Mouse (Mus musculus) hindbrain, embryonic 12.5 days (tissue): ENCODE measurements around the gene Bmp8a. TPM values are rescaled to one million over a fixed set of nuclear protein-coding genes. Genes with fewer than 3 reads are reported as not detected.

Experiments
- ATAC-seq: fragments of 200-750 bp; cut with Nextera tagmentation; 2 replicates; pipeline ENCODE4 v1.8.0; 2017; ENCODE audit warnings: moderate TSS enrichment; ENCODE audit not compliant: low FRiP score
- H3K27ac ChIP-seq: fragments of 300-500 bp; sonication (generic); 2 replicates; pipeline ENCODE4 v1.5.1; 2016; ENCODE audit warnings: mild to moderate bottlenecking
- H3K27me3 ChIP-seq: fragments of 300-500 bp; sonication (generic); 2 replicates; pipeline ENCODE4 v1.6.1; 2016; ENCODE audit warnings: mild to moderate bottlenecking
- H3K36me3 ChIP-seq: fragments of 300-500 bp; sonication (generic); 2 replicates; pipeline ENCODE4 v1.6.1; 2016; ENCODE audit warnings: mild to moderate bottlenecking
- H3K4me1 ChIP-seq: fragments of 300-500 bp; sonication (generic); 2 replicates; pipeline ENCODE4 v1.6.1; 2016
- H3K4me2 ChIP-seq: fragments of 300-500 bp; sonication (generic); replicated peaks from 2 replicates; pipeline ENCODE4 v1.6.1; 2016; ENCODE audit warnings: mild to moderate bottlenecking
- H3K4me3 ChIP-seq: fragments of 300-500 bp; sonication (generic); 2 replicates; pipeline ENCODE4 v1.5.1; 2016; ENCODE audit warnings: mild to moderate bottlenecking
- H3K9ac ChIP-seq: fragments of 300-500 bp; sonication (generic); 2 replicates; pipeline ENCODE4 v1.6.1; 2016; ENCODE audit warnings: mild to moderate bottlenecking, moderate library complexity
- H3K9me3 ChIP-seq: fragments of 300-500 bp; sonication (generic); replicated peaks from 2 replicates; pipeline ENCODE4 v1.6.1; 2016; ENCODE audit warnings: mild to moderate bottlenecking
- WGBS: fragments of 180-500 bp; shearing (Covaris S2); methylation state at CpG from one replicate; pipeline ENCODE4 v1.1.7; 2016; 5-methylcytosine and 5-hydroxymethylcytosine counted together
- polyA plus RNA-seq: library from polyadenylated mRNA; unstranded; fragments of >200 nt; fragmentation: Nextera tagmentation; extraction: Ambion mirVana; gene quantifications from 2 replicates; pipeline ENCODE4 v1.2.1, GENCODE M21; 2016

Gene Bmp8a
- 0.36 TPM in 1 of 2 replicates, not detected in the other for polyA plus RNA-seq

DNA sequence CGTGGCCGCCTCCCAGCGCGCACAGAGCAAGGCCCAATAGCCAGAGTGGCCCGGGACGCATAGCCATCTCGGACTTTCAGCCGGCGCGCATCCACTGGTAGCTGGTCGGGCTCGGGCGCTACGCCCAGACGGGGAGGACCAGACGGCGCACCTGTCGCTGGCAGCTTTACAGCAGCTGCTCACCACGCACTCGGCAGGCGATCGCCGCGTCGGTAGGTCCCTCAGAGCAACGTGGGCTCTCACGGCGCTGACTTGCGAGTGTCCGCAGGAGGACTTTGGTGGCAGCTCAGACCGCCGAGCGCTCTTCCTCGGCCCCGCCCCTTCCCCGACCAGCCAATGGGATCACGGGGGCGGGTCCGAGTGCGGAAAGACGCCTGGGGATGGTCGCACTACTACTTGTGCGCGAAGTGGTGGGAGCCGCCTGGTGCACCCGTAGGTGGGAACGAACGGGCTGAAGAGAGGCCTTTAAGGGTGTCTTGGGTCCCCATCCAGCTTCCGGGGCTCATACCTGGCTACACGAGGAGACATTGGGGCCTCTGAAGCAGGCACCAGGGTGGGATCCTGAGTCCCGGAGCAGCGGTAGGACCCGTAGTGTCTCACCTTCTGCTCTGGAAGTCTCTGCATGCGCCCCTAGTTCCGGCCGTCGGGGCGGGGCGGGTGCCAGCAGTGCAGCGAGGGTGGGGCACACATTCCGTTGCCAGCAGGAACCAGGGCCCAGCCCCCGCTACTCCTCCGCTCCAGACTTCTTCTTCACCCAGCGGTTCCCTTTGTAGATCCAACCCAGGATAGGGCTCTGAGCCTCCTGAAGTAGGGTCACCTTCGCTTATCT is at the start of gene Bmp8a:
TSS of gene Bmp8a (minus strand) at position 611 of the 829 bp plus-strand sequence.
- peaks cover 8% of the 10 kb centered on the region for H3K36me3 ChIP-seq
- peak within 1 kb of the TSS; percentile 52 for H3K4me3 ChIP-seq
- H3K27me3 ChIP-seq = peaks cover 51% of the 10 kb centered on the region
- no peak within 1 kb of the TSS for H3K27ac ChIP-seq
- ATAC-seq = peak; percentile 90
- H3K9me3 ChIP-seq = no peaks in the 10 kb centered on the region
- under 1% methylated on average over 65 of the region's 65 CpGs for WGBS
- peaks cover 15% of the 10 kb centered on the region for H3K4me1 ChIP-seq
- peak within 1 kb of the TSS; percentile 56 for H3K9ac ChIP-seq
- peak within 1 kb of the TSS; percentile 78 for H3K4me2 ChIP-seq

DNA sequence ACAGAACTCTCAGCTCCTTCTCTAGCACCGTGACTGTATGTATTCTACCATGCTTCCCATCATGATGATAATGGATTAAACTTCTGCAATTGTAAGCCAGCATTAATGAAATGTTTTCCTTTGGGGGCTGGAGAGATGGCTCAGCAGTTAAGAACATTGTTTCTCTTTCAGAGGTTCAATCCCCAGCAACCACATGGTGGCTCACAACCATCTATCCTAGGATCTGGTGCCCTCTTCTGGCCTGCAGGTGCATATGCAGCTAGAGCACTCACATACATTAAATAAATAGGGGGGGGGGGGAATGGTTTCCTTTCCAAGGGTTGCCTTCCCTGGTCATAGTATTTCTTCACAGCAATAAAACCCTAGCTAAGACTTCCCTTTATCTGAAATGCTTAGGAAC is 49.1 kb upstream of the Bmp8a start:
- 96% methylated on average over 1 of the region's 1 CpGs for WGBS
- Histone ChIP-seq H3K27me3 (no peaks in the 10 kb centered on the region), H3K9ac (no peak overlapping the region), H3K27ac (no peak overlapping the region), H3K36me3 (peaks cover 79% of the 10 kb centered on the region), H3K4me1 (no peaks in the 10 kb centered on the region), H3K4me3 (no peak overlapping the region), H3K4me2 (no peak overlapping the region), H3K9me3 (no peaks in the 10 kb centered on the region)
- ATAC-seq = no peak

DNA sequence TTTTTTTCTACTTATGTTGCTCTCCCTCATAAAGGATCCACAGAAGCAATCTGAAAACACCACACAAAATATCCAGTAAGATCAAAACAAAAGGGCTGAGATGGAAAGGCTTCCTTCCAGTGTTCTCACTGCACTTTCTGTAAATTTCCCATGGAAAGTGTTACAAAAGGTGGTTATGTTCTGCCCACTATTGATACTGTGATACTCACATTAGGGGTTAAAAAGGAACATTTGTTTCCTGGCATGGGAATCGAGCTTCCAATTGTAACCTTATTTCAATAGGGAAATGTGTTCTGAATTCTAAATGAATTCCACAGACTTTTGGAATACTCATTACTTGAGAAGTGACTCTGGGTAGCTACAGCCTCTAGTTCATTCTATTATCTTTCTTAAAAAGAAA is 42.0 kb upstream of the Bmp8a start:
- peak overlapping the region; percentile 70; the same call in 1 of the 2 replicates for H3K27ac ChIP-seq
- H3K4me1 ChIP-seq = peaks cover 2% of the 10 kb centered on the region; the same call in 1 of the 2 replicates
- H3K36me3 ChIP-seq = peaks cover 82% of the 10 kb centered on the region
- ATAC-seq = peak; percentile 64
- no peak overlapping the region for H3K4me2 ChIP-seq
- 37% methylated on average over 1 of the region's 1 CpGs for WGBS
- H3K9me3 ChIP-seq = no peaks in the 10 kb centered on the region
- no peak overlapping the region for H3K4me3 ChIP-seq
- no peaks in the 10 kb centered on the region for H3K27me3 ChIP-seq
- H3K9ac ChIP-seq = no peak overlapping the region

DNA sequence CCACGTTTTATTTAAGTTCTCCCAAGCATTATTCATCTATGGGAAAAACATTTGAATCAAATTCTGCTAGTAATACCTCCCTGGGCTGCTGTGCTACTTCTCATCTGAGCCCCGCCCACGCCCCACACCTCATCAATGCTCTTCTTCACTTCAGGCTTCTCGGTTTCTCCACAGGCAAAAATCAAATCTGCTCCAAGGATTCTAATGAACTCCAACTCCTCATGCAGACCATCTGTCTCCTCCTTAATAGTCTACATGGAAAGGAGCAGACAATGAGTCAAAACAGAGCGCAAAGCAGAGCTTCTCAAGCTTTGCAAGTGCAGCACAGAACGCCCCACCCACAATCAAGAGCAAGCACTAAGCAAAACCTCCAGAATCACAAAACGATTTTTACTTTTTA is 40.1 kb upstream of the Bmp8a start:
- Histone ChIP-seq H3K4me1 (peaks cover 2% of the 10 kb centered on the region; the same call in 1 of the 2 replicates), H3K4me2 (no peak overlapping the region), H3K4me3 (no peak overlapping the region), H3K9me3 (no peaks in the 10 kb centered on the region), H3K27me3 (no peaks in the 10 kb centered on the region), H3K9ac (no peak overlapping the region), H3K27ac (no peak overlapping the region), H3K36me3 (peaks cover 81% of the 10 kb centered on the region)
- ATAC-seq = no peak
- 91% methylated on average over 7 of the region's 7 CpGs for WGBS

DNA sequence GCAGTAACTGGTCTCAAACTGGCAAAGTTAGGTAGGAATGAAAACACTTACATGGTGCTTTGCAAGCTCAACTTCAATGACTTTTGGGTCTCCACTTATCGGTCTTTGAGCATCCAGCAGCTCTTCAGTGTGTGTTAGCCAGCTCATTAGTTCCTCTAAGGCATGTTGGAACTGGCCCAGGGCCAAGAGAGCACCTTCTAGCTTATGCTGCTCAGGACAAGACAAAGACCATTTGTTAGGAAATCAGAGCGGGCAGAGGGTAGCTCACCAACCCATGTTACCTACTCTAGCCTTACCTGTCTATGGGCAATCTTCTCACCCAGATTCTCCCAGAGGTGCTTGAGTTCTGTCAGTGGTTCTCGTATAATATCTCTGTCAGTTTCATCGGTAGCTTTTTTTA is 39.0 kb upstream of the Bmp8a start:
- no peak overlapping the region for H3K4me3 ChIP-seq
- H3K36me3 ChIP-seq = peaks cover 82% of the 10 kb centered on the region
- ATAC-seq = no peak
- H3K4me2 ChIP-seq = no peak overlapping the region
- no peaks in the 10 kb centered on the region for H3K27me3 ChIP-seq
- WGBS = 94% methylated on average over 4 of the region's 4 CpGs
- no peak overlapping the region for H3K27ac ChIP-seq
- H3K9ac ChIP-seq = no peak overlapping the region
- peaks cover 2% of the 10 kb centered on the region; the same call in 1 of the 2 replicates for H3K4me1 ChIP-seq
- no peaks in the 10 kb centered on the region for H3K9me3 ChIP-seq

DNA sequence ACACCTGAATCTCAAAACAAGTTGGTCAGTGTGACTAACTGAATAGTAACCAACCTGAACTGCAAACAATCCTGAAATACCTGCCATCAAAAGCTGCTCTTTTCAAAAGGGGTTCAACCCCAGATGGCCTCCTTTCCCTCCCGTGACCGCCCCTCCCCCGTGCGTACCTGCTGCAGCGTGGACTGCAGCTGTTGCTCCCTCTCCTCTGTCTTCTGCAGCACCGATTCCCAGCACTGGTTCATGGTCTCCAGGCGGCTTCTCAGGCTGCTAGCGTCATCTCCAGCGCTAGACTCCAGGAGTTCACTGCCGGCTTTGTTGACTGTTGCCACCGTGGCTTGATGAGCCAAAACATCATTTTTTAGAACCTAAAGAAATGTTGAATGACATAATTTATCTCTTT is 38.5 kb upstream of the Bmp8a start:
- Histone ChIP-seq H3K4me1 (peaks cover 2% of the 10 kb centered on the region; the same call in 1 of the 2 replicates), H3K4me3 (no peak overlapping the region), H3K9ac (no peak overlapping the region), H3K4me2 (no peak overlapping the region), H3K9me3 (no peaks in the 10 kb centered on the region), H3K27me3 (no peaks in the 10 kb centered on the region), H3K36me3 (peaks cover 82% of the 10 kb centered on the region), H3K27ac (no peak overlapping the region)
- 92% methylated on average over 11 of the region's 11 CpGs for WGBS
- no peak for ATAC-seq

DNA sequence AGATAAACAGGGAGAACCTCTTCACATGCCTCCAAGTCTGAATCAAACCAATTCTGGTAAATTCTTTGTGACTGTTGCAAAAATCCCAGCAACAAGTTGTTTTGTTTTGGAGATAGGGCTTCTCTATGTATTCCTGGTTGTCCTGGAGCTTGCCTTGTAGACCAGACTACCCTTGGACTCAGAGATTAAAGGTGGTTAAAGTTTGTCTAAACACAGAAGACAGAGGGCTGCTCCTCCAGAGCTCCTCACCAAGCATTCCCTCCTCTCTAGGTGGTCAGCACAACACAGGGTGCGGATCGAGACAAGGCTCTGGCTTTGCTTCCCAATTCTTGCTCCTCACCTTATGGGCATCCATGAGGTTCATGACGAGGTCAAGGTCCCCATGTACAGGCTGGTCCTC is 33.0 kb upstream of the Bmp8a start:
- Histone ChIP-seq H3K9me3 (no peaks in the 10 kb centered on the region), H3K27ac (no peak overlapping the region), H3K4me1 (no peaks in the 10 kb centered on the region), H3K9ac (no peak overlapping the region), H3K36me3 (peaks cover 85% of the 10 kb centered on the region), H3K4me2 (no peak overlapping the region), H3K27me3 (no peaks in the 10 kb centered on the region), H3K4me3 (no peak overlapping the region)
- WGBS = 96% methylated on average over 3 of the region's 3 CpGs
- ATAC-seq = no peak

DNA sequence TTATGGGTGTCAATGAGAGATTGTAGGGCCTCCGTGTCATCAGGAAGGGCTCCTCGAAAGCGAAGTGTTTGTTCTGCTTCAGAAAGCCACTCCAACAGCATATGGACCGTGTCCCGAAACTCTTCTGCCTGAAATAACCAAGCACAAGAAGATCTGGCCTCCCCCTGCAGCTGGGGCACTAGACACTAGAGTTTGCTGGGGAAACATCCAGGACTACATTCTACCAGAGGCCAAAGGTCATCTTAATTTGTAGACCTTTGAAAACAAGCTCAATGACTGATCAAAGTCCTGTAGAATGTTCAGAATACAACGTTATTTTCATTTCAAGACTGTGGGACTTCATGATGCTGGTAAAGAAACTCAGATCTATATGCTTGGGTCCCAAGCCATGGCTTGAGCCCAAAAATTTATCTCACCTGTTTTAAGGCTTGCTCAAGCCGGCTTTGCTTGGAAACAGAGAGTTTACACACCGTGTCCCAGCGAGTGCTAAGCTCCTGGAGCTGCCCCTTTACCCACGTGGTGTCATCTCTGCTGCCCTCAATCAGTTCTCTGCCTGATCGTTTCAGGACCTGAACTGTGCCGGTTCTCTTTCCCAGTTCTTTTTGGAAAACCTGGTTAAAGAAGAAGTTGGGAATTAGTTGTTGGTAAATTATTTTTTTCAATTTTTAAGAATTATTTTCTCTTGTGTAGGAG is 31.4 kb upstream of the Bmp8a start:
- 93% methylated on average over 12 of the region's 12 CpGs for WGBS
- Histone ChIP-seq H3K4me3 (no peak overlapping the region), H3K27ac (no peak overlapping the region), H3K36me3 (peaks cover 90% of the 10 kb centered on the region), H3K9ac (no peak overlapping the region), H3K27me3 (no peaks in the 10 kb centered on the region), H3K9me3 (no peaks in the 10 kb centered on the region), H3K4me1 (no peaks in the 10 kb centered on the region), H3K4me2 (no peak overlapping the region)
- ATAC-seq = no peak

DNA sequence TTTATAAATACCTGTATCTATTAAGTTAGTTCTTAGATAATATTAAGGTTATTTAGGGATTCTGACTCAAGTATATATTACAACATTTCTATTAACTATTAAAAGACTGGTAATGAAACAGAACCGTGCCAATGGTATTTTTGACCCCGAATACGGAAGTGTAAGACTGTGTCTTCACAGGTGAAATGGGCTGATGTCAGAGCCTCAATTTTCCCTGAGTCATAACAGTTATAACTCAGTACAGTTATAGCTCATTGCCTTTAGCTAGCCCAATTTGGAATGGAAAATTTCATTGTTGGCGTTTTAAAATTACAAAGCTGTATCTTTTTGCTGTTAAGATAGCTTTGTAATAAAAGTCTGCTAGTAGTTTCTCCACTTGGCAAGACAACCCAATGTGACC is 20.5 kb upstream of the Bmp8a start:
- H3K36me3 ChIP-seq = peaks cover 82% of the 10 kb centered on the region

DNA sequence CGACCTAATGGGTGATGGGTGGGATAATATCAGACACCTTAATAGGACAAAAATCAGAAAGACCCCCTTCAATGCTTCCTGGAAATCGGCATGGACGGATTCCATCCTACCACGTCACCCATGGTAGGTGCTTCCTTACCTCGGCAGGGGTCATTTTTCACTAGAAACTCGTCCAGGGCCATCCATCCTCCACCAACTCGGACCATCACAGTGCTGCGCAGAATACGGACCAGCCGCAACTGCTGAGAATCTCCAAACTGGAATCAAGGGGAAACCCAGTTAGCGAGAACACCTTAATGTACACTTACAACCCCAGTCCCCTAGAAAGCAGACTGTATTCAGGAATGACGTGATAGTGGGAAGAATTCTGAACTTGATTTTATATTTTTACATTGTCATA is 17.7 kb upstream of the Bmp8a start:
- H3K36me3 ChIP-seq = peaks cover 74% of the 10 kb centered on the region
- no peak for ATAC-seq
- 95% methylated on average over 12 of the region's 12 CpGs for WGBS

More for the DNA sequence above, 20.5 kb upstream of the Bmp8a start:
- H3K4me1 ChIP-seq = no peaks in the 10 kb centered on the region
- no peak overlapping the region for H3K4me3 ChIP-seq
- no peak overlapping the region for H3K27ac ChIP-seq
- 95% methylated on average over 4 of the region's 4 CpGs for WGBS
- ATAC-seq = no peak
- no peaks in the 10 kb centered on the region for H3K27me3 ChIP-seq
- H3K4me2 ChIP-seq = no peak overlapping the region
- H3K9ac ChIP-seq = no peak overlapping the region
- no peaks in the 10 kb centered on the region for H3K9me3 ChIP-seq

DNA sequence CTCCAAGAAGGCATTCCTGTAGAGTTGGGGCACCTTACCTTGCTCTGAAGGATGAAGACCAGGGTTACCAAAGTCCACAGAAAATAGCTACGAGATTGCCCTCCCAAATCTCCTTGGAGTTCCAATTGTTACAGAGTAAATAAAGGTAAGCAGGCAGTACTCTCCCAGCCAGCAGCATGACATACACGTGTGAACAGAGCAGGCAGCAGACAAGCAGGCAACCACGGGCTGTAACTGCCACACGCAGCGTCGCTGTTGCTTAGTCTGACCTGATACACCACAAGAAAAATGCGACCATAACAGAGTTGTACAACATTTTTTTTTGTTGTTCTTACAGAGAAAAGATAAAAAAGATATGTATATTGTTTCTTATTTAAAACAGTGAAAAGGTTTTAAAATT is 15.6 kb upstream of the Bmp8a start:
- 94% methylated on average over 7 of the region's 7 CpGs for WGBS

More for the DNA sequence above, 17.7 kb upstream of the Bmp8a start:
- H3K27ac ChIP-seq = no peak overlapping the region
- H3K9me3 ChIP-seq = no peaks in the 10 kb centered on the region
- H3K27me3 ChIP-seq = no peaks in the 10 kb centered on the region
- H3K9ac ChIP-seq = no peak overlapping the region
- no peak overlapping the region for H3K4me2 ChIP-seq
- H3K4me1 ChIP-seq = no peaks in the 10 kb centered on the region
- H3K4me3 ChIP-seq = no peak overlapping the region

DNA sequence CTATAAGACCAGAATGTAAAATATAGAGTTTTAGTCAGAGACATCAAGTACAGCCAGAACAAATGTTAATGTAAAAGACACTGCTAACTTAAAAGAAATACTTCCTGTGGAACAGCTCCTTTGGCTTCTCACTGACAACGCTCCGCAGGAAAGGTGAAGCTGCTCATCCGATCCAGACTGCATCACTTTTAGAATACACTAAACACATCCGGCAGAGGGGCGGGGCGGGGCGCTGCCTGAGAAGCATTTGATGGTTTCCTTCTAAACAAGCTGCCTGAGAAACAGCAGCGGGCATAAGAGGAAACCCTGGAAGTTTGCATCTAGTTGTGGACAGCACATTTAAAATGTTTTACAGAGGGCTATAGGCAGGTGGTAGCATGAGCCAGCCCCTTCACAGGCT is 12.9 kb upstream of the Bmp8a start:
- no peaks in the 10 kb centered on the region for H3K27me3 ChIP-seq
- H3K27ac ChIP-seq = no peak overlapping the region
- no peaks in the 10 kb centered on the region for H3K4me1 ChIP-seq
- ATAC-seq = no peak
- no peaks in the 10 kb centered on the region for H3K9me3 ChIP-seq
- H3K4me3 ChIP-seq = no peak overlapping the region
- H3K36me3 ChIP-seq = peaks cover 79% of the 10 kb centered on the region
- no peak overlapping the region for H3K4me2 ChIP-seq
- no peak overlapping the region for H3K9ac ChIP-seq
- 94% methylated on average over 8 of the region's 8 CpGs for WGBS

More for the DNA sequence above, 15.6 kb upstream of the Bmp8a start:
- Histone ChIP-seq H3K4me3 (no peak overlapping the region), H3K9me3 (no peaks in the 10 kb centered on the region), H3K36me3 (peaks cover 76% of the 10 kb centered on the region), H3K4me2 (no peak overlapping the region), H3K27me3 (no peaks in the 10 kb centered on the region), H3K27ac (no peak overlapping the region), H3K9ac (no peak overlapping the region), H3K4me1 (no peaks in the 10 kb centered on the region)
- no peak for ATAC-seq
